Mouse (Mus musculus): Measurements from ENCODE around the gene Luc7l2.

DNA sequence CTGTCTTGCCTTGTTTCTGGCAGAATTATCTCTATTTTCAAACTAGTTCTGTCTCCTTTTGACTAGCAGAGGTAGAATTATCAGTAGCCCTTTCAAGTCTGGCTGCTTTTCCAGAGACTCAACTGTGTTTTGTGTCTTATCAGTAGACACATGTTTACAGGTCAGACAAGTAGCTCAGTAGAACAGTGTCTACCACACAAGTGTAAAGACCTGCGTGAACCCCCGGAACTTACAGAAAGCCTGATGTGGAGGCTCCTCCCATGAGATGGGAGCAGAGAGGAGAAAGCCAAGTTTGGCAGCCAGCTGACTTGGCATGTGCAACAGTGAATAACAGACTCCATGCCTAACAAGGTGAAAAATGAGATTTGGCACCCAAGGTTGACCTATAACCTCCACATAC, 72.3 kb downstream of the Luc7l2 start:
- TF ChIP-seq POLR2A (IDR thresholded peaks at IDR 0.05; ENCODE audit: extremely low read depth, insufficient read depth, low read length) (no peak), CTCF (IDR thresholded peaks at IDR 0.05; ENCODE audit: extremely low read depth, insufficient read depth, low read length) (no peak)
